Mouse (Mus musculus): ENCODE data around the gene Trappc6a. TPM values are rescaled to one million over a fixed set of nuclear protein-coding genes. Genes with fewer than 3 reads are reported as not detected.

The Trappc6a gene
- polyA plus RNA-seq, 1 experiment from 2014 or later: 49.0 TPM

Other genes with a start within 250 kb of the Trappc6a start
- 41.2 and 46.3 TPM in 2 replicates for gene Vasp, start 236.6 kb upstream of the Trappc6a start, polyA plus RNA-seq (2015; fragmentation: Nextera tagmentation; extraction: Ambion mirVana)
- gene Ppm1n, start 228.3 kb upstream of the Trappc6a start, polyA plus RNA-seq (2015; fragmentation: Nextera tagmentation; extraction: Ambion mirVana): 0.41 and 0.59 TPM in 2 replicates
- 103 and 117 TPM in 2 replicates for gene Rtn2, start 225.8 kb upstream of the Trappc6a start, polyA plus RNA-seq (2015; fragmentation: Nextera tagmentation; extraction: Ambion mirVana)
- gene Fosb, start 198.3 kb upstream of the Trappc6a start, polyA plus RNA-seq (2015; fragmentation: Nextera tagmentation; extraction: Ambion mirVana): 0.06 and 0.19 TPM in 2 replicates
- gene Ercc1, start 163.6 kb upstream of the Trappc6a start, polyA plus RNA-seq (2015; fragmentation: Nextera tagmentation; extraction: Ambion mirVana): 90.7 and 96.1 TPM in 2 replicates
- 19.8 and 21.1 TPM in 2 replicates for gene Cd3eap, start 148.9 kb upstream of the Trappc6a start, polyA plus RNA-seq (2015; fragmentation: Nextera tagmentation; extraction: Ambion mirVana)
- gene Ppp1r13l, start 148.6 kb upstream of the Trappc6a start, polyA plus RNA-seq (2015; fragmentation: Nextera tagmentation; extraction: Ambion mirVana): 1.2 and 3.4 TPM in 2 replicates
- 18.6 and 20.5 TPM in 2 replicates for gene Ercc2, start 126.4 kb upstream of the Trappc6a start, polyA plus RNA-seq (2015; fragmentation: Nextera tagmentation; extraction: Ambion mirVana)
- 4.0 and 5.3 TPM in 2 replicates for gene Klc3, start 104.3 kb upstream of the Trappc6a start, polyA plus RNA-seq (2015; fragmentation: Nextera tagmentation; extraction: Ambion mirVana)
- 1.1 and 1.3 TPM in 2 replicates for gene Ckm, start 103.6 kb upstream of the Trappc6a start, polyA plus RNA-seq (2015; fragmentation: Nextera tagmentation; extraction: Ambion mirVana)
- 14.9 and 16.1 TPM in 2 replicates for gene Mark4, start 49.6 kb upstream of the Trappc6a start, polyA plus RNA-seq (2015; fragmentation: Nextera tagmentation; extraction: Ambion mirVana)
- gene Exoc3l2, start 45.1 kb upstream of the Trappc6a start, polyA plus RNA-seq (2015; fragmentation: Nextera tagmentation; extraction: Ambion mirVana): 0.32 and 0.52 TPM in 2 replicates
- gene Bloc1s3, start within 50 bp of the Trappc6a start, polyA plus RNA-seq (2015; fragmentation: Nextera tagmentation; extraction: Ambion mirVana): 3.5 and 3.6 TPM in 2 replicates
- 0.14 TPM in 1 of 2 replicates, not detected in the other for gene Nkpd1, start 9.4 kb downstream of the Trappc6a start, polyA plus RNA-seq (2015; fragmentation: Nextera tagmentation; extraction: Ambion mirVana)
- gene Ppp1r37, start 54.7 kb downstream of the Trappc6a start, polyA plus RNA-seq (2015; fragmentation: Nextera tagmentation; extraction: Ambion mirVana): 32.7 and 36.5 TPM in 2 replicates
- 0.40 TPM in 1 of 2 replicates, not detected in the other for gene Zfp296, start 68.9 kb downstream of the Trappc6a start, polyA plus RNA-seq (2015; fragmentation: Nextera tagmentation; extraction: Ambion mirVana)
- 153 and 159 TPM in 2 replicates for gene Gemin7, start 69.2 kb downstream of the Trappc6a start, polyA plus RNA-seq (2015; fragmentation: Nextera tagmentation; extraction: Ambion mirVana)
- gene Clasrp, start 96.1 kb downstream of the Trappc6a start, polyA plus RNA-seq (2015; fragmentation: Nextera tagmentation; extraction: Ambion mirVana): 52.9 and 61.6 TPM in 2 replicates
- gene Relb, start 121.0 kb downstream of the Trappc6a start, polyA plus RNA-seq (2015; fragmentation: Nextera tagmentation; extraction: Ambion mirVana): 5.6 and 6.6 TPM in 2 replicates
- gene Clptm1, start 156.6 kb downstream of the Trappc6a start, polyA plus RNA-seq (2015; fragmentation: Nextera tagmentation; extraction: Ambion mirVana): 110 and 118 TPM in 2 replicates
- gene Apoc2, start 169.5 kb downstream of the Trappc6a start, polyA plus RNA-seq (2015; fragmentation: Nextera tagmentation; extraction: Ambion mirVana): 1.0 TPM in 1 of 2 replicates, not detected in the other
- not detected in 2 replicates for gene Gm44805, start 173.0 kb downstream of the Trappc6a start, polyA plus RNA-seq (2015; fragmentation: Nextera tagmentation; extraction: Ambion mirVana)
- 0.08 TPM in 1 of 2 replicates, not detected in the other for gene Apoc4, start 173.1 kb downstream of the Trappc6a start, polyA plus RNA-seq (2015; fragmentation: Nextera tagmentation; extraction: Ambion mirVana)
- 4.4 and 6.6 TPM in 2 replicates for gene Apoc1, start 184.3 kb downstream of the Trappc6a start, polyA plus RNA-seq (2015; fragmentation: Nextera tagmentation; extraction: Ambion mirVana)
- gene Apoe, start 190.8 kb downstream of the Trappc6a start, polyA plus RNA-seq (2015; fragmentation: Nextera tagmentation; extraction: Ambion mirVana): 408 and 440 TPM in 2 replicates
- 117 and 134 TPM in 2 replicates for gene Tomm40, start 207.0 kb downstream of the Trappc6a start, polyA plus RNA-seq (2015; fragmentation: Nextera tagmentation; extraction: Ambion mirVana)
- gene Nectin2, start 242.1 kb downstream of the Trappc6a start, polyA plus RNA-seq (2015; fragmentation: Nextera tagmentation; extraction: Ambion mirVana): 54.6 and 56.2 TPM in 2 replicates